Mouse (Mus musculus): ENCODE measurements around the gene Olfr350.

DNA sequence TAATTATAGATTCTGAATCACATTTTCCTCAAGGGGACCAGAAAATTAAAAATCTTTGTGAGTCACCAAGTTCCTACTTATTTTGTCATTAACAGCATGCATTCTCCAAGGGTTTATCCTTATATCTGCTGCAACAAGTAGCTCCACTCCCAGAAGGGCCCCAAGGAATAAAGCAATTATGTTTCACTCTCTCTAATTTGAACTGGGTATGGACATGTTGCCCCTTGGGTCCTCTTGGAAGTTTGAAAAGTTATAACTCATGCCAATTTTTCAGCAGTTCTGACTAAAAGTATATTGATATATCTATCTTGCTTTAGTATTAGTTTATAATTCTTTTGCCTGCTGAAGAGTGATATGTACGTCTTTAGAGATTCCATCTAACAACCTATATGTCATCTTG lies 22.1 kb downstream of the Olfr350 start, which contains the start of gene Olfr352:
- TF ChIP-seq CTCF (IDR thresholded peaks at IDR 0.05; ENCODE audit: low read depth): no peak
- TF ChIP-seq EP300 (optimal IDR thresholded peaks at IDR 0.05): no peak
